Mouse (Mus musculus) heart, postnatal 0 days (tissue): ENCODE measurements around the gene Hmces.

ENCODE experiments used
- CTCF ChIP-seq: IDR thresholded peaks from 2 replicates; pipeline ENCODE4 v1.5.1; 2016; ENCODE audit warnings: antibody characterized with exemption, control low read depth, low read depth
- EP300 ChIP-seq: IDR thresholded peaks from 2 replicates; pipeline ENCODE4 v1.6.1; 2016; ENCODE audit warnings: antibody characterized with exemption, low read depth

GRCm38 (mm10) chr6:87867256-87867655, 46.5 kb upstream of the Hmces start:
- TF ChIP-seq CTCF (no peak), EP300 (no peak)
